Mouse (Mus musculus) bone marrow, adult 2 months (tissue): ENCODE measurements around the gene Hpgd. TPM values are rescaled to one million over a fixed set of nuclear protein-coding genes. Genes with fewer than 3 reads are reported as not detected.

Experiments used
- H3K27ac ChIP-seq: fragments of 200-500 bp; 2 replicates; pipeline ENCODE4 v1.5.1; 2012; ENCODE audit warnings: low read depth, mild to moderate bottlenecking, control low read depth, inconsistent platforms, low read length; ENCODE audit not compliant: control insufficient read depth, poor library complexity, insufficient read depth
- H3K4me1 ChIP-seq: fragments of 200-500 bp; 2 replicates; pipeline ENCODE4 v1.6.1; 2011; ENCODE audit warnings: low read length; ENCODE audit not compliant: control insufficient read depth, insufficient read depth
- H3K4me3 ChIP-seq: fragments of 200-500 bp; replicated peaks from 2 replicates; pipeline ENCODE3; 2011; ENCODE audit warnings: mild to moderate bottlenecking, low read depth, low read length, control low read depth; ENCODE audit not compliant: control insufficient read depth
- CTCF ChIP-seq: fragments of 200-500 bp; IDR thresholded peaks from 2 replicates; pipeline ENCODE4 v1.5.1; 2011; ENCODE audit warnings: low read length, control low read depth; ENCODE audit not compliant: control insufficient read depth, insufficient read depth
- POLR2A ChIP-seq: fragments of 200-500 bp; IDR thresholded peaks from 2 replicates; pipeline ENCODE4 v1.6.1; 2011; ENCODE audit warnings: low read depth, mild to moderate bottlenecking, control low read depth, low read length, borderline replicate concordance; ENCODE audit not compliant: control insufficient read depth
- WGBS: fragments of 180-500 bp; shearing (Covaris S2); methylation state at CpG from one replicate; pipeline ENCODE4 v1.1.7; 2018; 5-methylcytosine and 5-hydroxymethylcytosine counted together
- polyA plus RNA-seq: library from polyadenylated mRNA; stranded (reverse); fragments of >200 nt; gene quantifications from 2 replicates; pipeline ENCODE4 v1.2.4, GENCODE M21; 2011; ENCODE audit warnings: low replicate concordance; ENCODE audit not compliant: missing spikeins, insufficient read depth, insufficient read length

Gene Hpgd
- polyA plus RNA-seq, 1 experiment: 15.9 TPM

DNA sequence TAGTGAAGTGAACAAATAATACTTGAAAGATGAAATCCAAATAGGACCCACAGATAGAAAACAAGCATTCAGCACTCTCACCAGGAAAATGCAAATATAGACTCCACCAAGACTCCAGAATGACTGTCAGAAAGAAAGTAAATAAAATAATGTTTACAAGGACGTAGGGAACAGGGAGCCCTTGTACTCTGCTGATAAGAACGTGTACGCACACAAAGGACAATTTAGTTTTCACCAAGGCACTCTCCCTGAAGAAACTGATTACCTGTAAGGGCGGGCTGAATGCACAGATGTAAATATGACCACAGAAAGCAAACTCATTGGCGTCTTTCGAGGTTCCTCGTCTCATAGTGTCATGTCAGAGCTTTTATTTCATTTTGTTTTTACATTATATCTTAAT is 10.2 kb downstream of the Hpgd start:
- TF ChIP-seq POLR2A: no peak
- no peak for TF ChIP-seq CTCF
- Histone ChIP-seq H3K4me3 (no peak overlapping the region), H3K27ac (no peak overlapping the region), H3K4me1 (no peaks in the 10 kb centered on the region)
- WGBS: 74% methylated on average over 7 of the region's 7 CpGs

DNA sequence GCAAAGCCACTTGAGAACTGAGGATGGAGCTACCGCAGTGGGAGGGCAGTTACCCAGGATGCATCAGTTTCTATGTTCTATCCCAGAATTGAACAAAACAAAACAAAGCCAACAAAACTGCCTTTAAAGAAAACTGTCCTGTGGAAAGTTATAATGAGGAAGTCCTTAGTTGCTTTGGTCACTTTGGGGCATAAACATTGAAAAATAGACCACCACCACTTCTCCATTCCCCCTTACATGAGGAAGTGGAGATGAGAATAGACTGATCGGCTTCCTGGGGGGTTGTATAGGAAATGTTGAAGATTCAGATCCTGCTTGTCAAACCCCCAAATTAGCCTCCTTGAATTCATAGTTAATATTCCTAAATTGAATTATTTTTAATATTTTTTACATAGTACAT is 19.2 kb downstream of the Hpgd start:
- no peak for TF ChIP-seq CTCF
- no peak for TF ChIP-seq POLR2A
- 40% methylated on average over 2 of the region's 2 CpGs for WGBS
- Histone ChIP-seq H3K27ac (no peak overlapping the region), H3K4me3 (no peak overlapping the region), H3K4me1 (no peaks in the 10 kb centered on the region)

GRCm38 (mm10) chr8:56315189-56315588 is 20.8 kb downstream of the Hpgd start:
- no peaks in the 10 kb centered on the region for H3K4me1 ChIP-seq
- no peak overlapping the region for H3K27ac ChIP-seq
- TF ChIP-seq CTCF (no peak), POLR2A (no peak)
- 59% methylated on average over 3 of the region's 3 CpGs for WGBS
- H3K4me3 ChIP-seq: no peak overlapping the region

DNA sequence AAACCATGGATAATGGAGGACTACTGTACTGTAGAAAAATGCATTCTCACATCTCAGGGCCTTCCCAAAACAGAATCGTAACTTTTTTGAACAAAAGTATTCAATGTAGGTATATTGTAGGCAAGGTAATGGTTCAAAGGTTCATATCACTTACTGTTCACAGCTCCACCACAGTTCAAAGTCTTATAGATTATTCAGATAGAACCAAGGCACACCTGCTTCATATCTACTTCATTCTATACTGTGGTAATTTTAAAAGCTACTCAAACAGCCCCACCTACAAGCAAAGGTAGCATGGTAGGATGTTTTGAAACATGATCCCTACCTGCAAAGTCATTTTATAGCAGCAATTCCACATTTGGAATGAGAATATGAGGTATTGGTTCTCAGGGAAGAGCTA is 28.9 kb downstream of the Hpgd start:
- no peaks in the 10 kb centered on the region; the same call in 1 of the 2 replicates for H3K4me1 ChIP-seq
- TF ChIP-seq POLR2A (no peak), CTCF (no peak)
- H3K27ac ChIP-seq: no peak overlapping the region
- H3K4me3 ChIP-seq: no peak overlapping the region
- WGBS: 76% methylated on average over 1 of the region's 1 CpGs

GRCm38 (mm10) chr8:56327709-56328108 is 33.3 kb downstream of the Hpgd start:
- 63% methylated on average over 3 of the region's 3 CpGs for WGBS
- TF ChIP-seq CTCF: no peak
- no peak for TF ChIP-seq POLR2A
- Histone ChIP-seq H3K4me1 (no peaks in the 10 kb centered on the region; the same call in 1 of the 2 replicates), H3K4me3 (no peak overlapping the region), H3K27ac (no peak overlapping the region)

DNA sequence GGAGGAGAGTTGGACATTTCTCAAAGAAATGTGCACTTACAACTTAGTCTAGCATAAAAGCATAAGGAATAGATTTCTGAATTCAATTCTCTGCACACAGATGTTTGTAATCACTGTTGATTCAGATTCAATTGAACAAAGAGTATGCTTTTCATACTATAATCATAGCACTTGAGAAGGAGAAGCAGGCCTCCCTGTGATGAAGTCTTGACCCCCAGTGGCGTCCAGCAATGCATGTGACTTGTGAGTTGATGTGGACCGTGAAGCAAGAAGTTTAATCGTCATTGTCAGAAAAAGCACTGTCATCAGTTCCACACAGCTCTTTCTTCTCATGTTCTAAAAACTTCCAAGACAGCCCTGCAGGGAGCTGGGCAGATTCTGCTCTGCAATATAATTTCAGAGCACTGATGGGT is 33.8 kb downstream of the Hpgd start:
- H3K4me1 ChIP-seq: no peaks in the 10 kb centered on the region; the same call in 1 of the 2 replicates
- WGBS: 76% methylated on average over 3 of the region's 3 CpGs
- TF ChIP-seq CTCF (no peak), POLR2A (no peak)
- H3K27ac ChIP-seq: no peak overlapping the region
- H3K4me3 ChIP-seq: no peak overlapping the region

GRCm38 (mm10) chr8:56335390-56336000 is 41.1 kb downstream of the Hpgd start:
- Histone ChIP-seq H3K4me1 (no peaks in the 10 kb centered on the region), H3K27ac (no peak overlapping the region), H3K4me3 (no peak overlapping the region)
- WGBS: 66% methylated on average over 9 of the region's 9 CpGs
- no peak for TF ChIP-seq POLR2A

GRCm38 (mm10) chr8:56336771-56337170 is 42.4 kb downstream of the Hpgd start:
- no peak for TF ChIP-seq CTCF
- TF ChIP-seq POLR2A: no peak
- no peaks in the 10 kb centered on the region for H3K4me1 ChIP-seq
- no peak overlapping the region for H3K4me3 ChIP-seq
- 69% methylated on average over 8 of the region's 8 CpGs for WGBS
- no peak overlapping the region for H3K27ac ChIP-seq

DNA sequence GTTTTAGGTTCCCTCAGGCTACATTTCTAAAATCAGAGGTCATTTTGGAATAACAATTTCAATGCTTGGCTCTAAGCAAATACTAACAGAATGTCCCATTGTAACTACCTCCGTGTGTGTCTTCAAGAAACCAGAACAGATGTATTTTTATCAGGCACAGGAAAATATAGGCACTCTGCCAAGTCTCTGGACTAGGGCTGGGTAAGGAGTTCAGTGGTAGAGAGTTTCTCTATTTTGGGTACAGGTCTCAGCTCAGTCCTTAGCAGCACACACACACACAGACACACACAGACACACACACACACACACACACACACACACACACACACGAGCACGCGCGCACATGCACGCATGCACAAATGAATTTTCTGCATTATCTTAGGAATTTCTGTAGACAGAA is 49.1 kb downstream of the Hpgd start:
- Histone ChIP-seq H3K27ac (no peak overlapping the region), H3K4me3 (no peak overlapping the region), H3K4me1 (no peaks in the 10 kb centered on the region)
- no peak for TF ChIP-seq CTCF
- TF ChIP-seq POLR2A: no peak
- WGBS: 77% methylated on average over 6 of the region's 6 CpGs
